Mouse (Mus musculus) urinary bladder, adult 2 months (tissue): ENCODE data around the gene Cavin1. TPM values are rescaled to one million over a fixed set of nuclear protein-coding genes. Genes with fewer than 3 reads are reported as not detected.

Experiments
- DNase-seq: peaks from one replicate; pipeline ENCODE4 v3.0.0; 2022; ENCODE audit warnings: low spot score
- polyA plus RNA-seq: library from polyadenylated mRNA; depleted of rRNA; stranded (reverse); fragments of >200 nt; gene quantifications from 2 replicates; pipeline ENCODE4 v1.2.3, GENCODE M21; 2012

Gene Cavin1
- polyA plus RNA-seq, 1 experiment, result 284 TPM

DNA sequence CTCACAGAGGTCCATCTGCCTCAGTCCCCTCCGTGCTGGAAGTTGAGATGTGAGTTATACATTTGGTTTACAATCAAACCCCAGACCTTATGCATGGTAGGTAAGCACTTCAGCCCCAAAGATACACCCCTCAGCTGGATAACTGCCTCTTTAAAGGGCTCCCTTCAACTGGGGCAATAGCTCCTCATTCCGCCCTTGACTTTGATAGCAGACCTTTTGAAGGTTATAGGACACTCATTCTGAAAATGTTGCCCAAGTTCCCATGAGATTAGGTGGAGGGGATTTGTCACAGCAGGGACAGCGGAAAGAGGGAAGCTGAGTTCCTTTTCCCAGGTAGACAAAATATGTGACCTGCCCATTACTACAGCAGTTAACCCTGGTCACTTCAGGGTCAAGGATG is 10.5 kb upstream of the Cavin1 start:
- DNase-seq, result no peak

DNA sequence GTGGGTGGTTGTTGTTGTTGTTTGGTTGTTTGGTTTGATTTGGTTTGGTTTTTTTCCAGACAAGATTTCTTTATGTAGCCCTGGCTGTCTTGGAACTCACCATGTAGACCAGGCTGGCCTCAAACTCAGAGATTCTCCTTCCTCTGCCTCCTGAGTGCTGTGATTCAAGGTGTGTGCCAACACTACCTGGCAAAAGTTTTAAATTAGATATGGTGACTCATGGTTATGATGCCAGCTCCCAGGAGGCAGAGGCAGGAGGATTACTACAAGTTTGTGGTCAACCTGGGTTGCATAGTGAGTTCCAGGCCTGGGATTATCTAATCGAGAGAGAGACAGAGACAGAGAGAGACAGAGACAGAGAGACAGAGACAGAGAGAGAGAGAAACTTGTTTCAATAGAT is 9.8 kb upstream of the Cavin1 start:
- no peak for DNase-seq

DNA sequence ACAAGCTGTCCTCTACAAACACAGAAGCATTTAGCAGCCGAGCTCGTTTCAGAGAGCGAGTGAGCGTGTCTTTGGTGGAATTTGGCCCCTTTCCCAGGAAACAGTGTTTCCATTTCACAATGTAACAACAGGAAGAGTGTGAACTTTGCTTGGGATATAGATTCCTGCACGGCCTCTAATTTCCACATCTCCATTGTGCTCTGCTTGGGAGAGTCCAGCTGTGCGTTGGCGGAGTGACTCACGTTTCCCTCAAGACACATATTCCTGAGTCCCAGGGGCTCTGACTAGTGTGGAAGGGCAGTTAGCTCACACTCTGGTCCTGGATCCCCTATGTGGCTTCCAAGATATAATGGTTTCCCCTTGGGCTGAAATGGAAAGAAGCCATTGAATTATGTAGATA is 9.2 kb upstream of the Cavin1 start:
- no peak for DNase-seq

DNA sequence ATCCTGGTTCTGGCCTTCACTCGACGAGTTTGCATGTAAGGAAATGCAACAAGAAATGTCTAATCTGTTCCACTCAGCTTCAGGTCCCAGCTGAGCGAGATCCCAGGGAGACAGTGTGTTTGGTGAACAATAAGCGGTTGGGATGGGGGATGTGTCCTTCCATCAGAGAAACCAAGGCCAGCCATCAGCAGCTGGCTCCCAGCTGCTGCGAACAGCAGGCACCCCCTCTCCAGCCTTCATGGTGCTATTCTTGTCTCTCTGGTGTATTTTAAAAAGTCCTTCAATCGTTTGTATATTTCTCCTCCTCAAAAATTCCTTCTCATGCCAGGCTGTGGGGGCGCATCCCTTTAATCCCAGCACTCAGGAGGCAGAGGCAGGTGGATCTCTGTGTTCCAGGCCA is 4.6 kb upstream of the Cavin1 start:
- DNase-seq, result no peak

DNA sequence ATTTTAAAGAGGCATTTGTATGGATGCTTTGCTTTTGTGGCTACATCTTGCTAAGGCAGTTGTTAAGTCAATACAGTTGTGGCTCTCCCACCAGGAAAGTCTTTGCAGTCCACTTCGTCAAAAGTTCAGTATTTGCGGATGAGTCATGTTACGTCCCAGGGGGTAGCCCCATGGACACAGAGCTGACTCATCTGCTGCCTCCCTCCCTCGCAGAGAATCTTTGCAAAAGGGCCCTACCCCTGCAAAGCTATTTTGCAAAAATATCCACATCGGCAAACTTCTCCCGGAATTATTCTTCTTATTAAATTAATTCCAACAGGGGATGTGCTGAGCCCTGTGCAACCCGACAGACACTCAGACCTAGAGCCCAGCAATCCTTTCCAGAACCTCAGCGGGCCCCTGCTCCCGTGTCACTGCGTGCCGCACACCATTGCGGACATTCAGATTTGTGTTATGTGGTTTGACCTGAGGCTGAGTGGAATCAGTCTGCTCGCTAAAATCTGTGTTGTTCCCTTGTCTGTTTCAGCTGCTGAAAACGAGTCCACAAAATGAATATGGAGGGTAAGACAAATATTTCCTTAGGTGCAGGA is 3.8 kb upstream of the Cavin1 start:
- no peak for DNase-seq

DNA sequence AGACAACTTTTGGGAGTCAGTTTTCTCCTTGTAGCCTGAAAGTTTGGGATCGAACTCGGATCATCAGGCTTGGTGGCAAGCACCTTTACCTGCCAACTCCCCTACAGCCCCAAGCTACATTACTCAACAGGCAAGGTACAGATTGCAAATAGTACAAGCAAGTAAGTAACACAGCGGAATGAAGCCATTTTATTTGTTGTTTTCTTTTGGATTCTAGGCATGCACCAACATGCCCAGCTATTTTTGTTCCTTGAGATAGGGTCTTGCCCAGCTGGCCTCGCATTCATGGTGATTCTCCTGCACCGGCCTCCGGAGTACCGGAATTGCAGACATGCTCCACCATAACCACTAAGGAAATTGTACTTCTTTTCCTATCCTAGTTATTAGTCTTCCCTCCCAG is 2.6 kb upstream of the Cavin1 start:
- no peak for DNase-seq

DNA sequence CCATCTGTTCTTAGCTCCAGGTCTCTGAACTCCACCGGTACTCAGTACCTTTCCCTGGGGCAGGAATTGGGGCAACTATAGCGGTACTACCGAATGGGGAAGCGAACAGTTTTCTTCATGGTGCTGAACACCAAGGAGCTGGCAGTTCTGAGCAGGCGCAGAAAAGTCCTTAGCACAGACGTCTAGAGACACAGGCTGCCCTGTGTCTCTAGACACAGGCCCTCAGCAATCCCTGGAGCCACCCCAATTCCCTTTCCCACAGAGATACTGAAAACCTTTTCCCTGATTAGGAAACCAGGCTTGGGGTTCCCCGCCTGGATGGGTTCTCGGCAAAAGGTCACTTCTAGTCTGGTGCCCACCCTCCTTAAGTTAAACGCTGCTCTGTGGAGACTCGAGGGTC is 768 bp upstream of the Cavin1 start:
- DNase-seq, result no peak

DNA sequence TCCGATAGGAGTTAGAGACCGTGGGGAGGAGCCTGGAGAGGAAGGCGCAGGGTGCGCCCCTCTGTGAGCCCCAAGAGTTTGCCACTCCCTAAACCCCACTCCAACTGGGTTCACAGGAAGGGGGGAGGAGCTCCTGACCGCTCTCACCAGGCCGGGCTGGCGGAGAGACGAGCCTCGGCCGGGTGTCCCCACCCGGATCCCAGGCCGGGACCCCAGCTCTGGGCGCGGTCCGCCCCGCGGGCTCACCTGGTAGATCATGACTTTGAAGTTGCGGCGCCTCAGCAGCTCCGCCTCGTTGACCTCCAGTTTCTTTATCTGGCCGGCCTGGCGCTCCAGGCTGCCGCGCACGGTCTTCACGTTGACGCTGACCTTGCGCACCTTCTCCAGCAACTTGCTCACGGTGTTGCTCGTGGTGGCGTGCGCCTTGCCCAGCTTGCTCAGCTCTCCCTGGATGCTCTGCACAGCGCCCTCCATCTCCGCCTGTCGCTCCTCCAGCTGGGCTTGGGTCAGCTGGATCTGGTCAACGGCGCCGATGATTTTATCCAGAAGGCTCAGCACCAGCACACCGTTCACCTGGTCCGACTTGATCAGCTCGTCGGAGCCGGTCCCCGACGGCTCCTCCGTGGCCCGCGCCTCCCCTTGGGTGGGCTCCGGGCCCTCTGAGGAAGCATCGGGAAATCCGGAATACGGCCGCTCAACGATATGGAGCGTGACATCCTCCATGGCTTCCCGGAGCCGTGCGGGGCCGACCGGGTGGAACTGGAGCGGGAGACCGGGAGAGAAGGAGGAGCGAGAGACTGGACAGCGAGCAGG is 737 bp downstream of the Cavin1 start:
- no peak for DNase-seq

DNA sequence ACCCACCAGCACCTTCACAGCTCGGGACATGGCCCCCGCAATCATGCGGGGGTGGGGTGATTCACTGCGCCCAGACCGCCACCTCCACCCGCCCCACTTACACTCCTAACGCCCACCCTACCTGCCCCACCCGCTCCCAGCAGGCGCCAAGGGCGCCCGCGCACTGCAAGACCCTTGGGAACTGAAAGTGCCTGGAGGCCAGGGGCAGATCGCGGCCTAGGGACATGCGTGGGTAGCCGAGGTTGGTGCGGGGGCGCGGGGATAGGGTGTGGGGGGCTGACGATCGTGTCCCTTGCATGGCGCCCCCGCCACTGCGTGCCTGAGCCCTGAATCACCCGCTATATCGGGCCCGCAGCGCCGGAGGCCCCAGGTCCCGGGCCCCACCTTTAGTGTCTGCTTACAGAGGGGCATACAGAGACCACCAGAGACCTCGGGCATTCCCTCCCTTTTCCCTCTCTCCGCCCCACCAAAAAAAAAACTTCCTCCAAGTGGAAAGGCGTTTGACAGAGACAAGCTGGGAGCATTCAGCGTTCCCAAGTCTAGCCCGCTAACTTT is 1.4 kb downstream of the Cavin1 start:
- peak; percentile 67 for DNase-seq

DNA sequence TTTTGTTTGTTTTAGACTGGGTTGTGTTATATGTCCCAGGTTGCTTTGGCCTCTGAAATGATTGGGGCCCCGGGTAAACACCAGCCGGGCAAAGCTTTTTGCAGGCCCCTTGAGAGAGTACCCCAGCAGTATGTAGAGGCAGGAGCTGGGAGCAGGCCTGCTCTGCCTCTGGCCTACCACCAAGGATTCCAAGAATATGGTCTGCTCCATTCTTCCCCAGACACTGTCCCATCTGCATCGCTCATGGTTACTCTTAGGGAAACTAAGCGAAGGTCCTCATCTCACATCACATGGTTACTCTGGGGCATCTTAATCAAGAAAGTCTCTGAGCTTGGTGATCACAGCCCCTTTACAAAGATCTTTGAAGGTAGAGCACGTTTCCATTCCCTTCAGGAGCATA is 2.2 kb downstream of the Cavin1 start:
- no peak for DNase-seq

DNA sequence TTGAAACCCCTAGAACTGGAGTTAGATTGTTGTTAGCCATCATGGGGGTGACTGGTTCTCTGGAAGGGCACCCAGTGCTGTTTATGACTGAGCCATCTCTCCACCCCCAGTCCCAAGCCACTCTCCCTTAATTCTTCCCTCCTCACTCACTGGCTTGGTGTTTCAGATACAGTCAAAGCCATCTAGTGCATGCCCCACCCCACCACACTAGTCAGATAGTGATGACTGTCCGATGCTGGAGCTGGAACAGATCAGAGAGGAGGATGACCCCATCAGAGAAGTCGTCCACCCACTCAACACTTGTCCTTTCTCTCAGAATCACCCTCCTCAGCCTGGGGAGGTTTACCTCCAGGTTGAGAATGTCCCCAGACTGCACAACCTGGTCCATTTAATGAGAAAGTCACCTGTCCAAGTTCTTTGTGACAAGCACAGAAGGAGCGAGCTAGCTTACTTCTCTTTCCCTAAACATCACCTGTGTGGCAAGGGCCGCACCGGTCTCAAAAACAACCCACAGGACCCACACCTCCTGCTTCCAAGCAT is 2.7 kb downstream of the Cavin1 start:
- DNase-seq, result no peak

DNA sequence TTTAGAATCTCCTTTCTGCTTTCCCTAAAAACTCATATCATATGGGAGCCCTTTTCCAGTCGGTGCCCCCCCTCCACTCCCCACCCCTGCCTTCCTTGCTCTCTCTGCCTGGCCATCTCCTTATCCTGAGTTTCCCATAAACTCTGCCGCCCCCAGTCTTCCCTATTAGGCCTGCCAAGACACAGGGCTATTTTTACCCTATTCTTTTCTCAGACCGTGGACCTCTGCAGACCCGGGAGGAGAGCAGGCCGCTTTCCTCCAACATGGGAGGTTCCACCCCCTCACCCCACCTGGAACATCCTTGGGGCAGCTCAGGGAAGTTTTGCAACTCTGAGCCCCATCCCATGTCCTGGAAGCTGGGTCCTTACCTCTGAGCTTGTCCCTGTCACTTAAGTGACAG is 3.3 kb downstream of the Cavin1 start:
- DNase-seq, result no peak

DNA sequence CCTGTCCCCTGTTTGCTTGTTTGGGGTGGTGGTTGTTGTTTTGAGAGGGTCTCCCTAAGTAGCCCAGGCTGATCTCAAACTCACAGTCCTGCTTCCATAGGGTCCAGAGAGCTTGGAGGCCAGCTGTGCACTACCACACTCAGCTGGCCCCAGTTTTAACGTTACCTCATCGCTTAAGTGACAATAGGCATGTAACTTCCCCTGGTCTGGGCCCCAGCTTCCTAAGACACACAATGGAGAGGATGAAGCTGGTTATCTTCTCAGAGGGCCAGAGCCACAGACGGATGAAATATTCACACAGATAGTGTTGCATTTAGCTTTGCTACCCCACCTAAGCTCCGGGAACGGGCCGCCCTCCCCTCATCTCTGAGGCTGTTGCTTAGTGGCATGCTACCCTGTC is 4.9 kb downstream of the Cavin1 start:
- DNase-seq, result no peak

DNA sequence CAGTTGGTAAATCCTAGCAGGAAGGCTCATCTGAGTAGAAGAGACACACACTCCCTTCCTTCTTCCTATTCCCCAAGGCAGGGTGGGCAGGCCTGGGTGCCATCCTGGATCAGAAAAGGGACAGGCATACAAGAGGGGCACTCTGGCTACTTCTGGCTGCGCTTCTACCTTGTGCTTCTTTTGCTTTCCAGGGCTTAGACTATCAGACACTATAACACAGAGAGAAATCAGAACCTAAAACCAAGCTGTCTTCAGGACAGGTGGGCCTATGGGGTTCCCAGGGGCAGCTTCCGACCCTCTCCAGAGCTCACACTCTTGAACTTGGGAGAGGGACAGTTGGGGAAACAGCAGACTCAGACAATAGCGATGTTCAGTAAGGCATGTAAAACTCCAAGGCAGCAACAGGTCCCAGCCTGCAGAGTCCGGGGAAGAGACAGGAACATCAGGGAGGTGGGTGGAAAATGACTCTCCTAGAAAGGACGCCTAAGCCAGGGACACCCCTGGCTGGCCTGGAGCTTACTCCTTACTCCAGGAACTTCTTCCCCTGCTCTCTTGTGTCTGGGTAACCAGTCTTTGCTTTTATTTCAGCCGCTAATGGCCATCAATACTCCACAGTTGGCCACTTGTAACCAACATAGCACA is 5.7 kb downstream of the Cavin1 start:
- no peak for DNase-seq

DNA sequence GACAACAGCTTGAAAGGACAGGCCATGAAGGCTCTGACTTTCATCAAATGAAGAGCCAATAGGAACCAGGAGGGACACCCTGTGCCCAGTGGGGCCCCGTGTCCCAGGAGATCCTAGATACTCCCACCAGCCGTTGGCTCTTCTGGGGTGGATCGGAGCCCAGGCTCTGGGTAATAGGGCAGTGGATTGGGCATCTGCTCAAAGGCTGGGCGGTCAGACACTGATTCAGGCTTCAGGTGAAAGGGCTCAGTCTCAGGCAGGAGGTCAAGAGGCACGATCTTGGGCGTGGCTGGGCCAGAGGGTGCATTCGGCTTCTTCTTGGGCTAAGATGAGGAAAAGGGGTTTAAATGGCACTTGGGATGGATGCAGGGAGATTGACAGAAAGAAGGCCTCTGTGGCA is 6.5 kb downstream of the Cavin1 start:
- DNase-seq, result no peak

DNA sequence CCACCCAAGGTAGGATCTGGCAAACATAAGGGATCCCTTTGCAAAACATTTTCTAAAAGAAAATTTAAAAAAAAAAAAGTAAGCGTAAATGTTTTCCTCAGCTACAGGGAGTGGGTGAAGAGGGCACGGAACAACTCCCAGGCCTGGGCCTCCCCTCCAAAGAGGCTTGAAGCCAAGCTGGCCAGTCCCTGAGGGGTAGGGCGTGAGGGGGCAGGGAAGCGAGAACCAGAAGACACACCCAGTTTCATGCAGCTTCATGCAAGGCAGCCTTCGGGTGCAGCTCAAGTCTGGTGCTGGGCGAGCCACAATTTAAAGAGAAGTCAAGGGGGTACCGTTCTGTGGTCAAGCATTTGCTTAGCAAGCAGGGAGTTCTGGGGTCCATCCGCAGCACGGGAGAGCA is 7.0 kb downstream of the Cavin1 start:
- DNase-seq, result peak; percentile 46

DNA sequence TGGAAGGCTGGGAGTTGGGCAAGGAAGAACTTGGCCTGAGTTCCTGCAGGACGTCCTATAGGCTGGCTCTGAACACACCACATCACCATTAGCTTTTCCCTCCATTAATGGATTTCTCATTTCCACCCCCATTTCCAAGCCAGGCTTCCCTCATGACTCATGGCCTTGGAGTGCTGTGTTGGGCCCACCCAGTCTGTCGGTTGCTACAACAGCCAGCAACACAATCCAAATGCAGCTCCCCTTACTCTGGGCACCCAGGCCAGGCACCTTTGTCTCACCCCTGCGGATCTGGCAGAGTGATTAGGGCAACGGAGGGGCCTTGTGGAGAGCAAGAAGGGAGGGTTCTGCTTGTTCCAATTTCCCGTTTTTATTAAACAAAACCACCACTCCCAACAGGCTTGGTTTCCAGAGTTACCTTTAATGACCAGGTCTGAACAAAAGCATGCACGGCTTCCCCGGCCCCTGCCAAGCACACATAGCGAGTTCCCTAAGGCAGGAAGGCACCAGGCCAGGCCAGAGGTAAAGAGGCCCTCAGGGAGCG is 8.2 kb downstream of the Cavin1 start:
- no peak for DNase-seq

DNA sequence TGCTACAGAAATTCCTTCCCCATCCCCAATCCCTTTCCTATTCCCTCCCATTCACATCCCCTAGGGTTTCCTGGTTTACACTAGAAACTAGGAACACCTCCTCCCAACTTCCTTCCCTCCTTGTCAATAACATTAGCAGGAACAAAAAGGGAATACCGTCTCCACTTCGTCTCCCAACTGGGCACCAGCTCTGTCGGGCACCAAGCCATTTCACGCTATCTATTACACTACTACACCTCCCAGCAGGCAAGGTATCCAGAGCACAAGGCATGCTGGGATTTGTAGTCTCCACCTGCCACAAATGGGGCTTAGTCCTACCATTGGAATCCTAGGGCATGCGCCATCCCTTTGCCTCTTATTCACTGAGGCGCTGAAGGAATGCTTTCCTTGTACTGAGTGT is 10.1 kb downstream of the Cavin1 start:
- DNase-seq, result no peak

DNA sequence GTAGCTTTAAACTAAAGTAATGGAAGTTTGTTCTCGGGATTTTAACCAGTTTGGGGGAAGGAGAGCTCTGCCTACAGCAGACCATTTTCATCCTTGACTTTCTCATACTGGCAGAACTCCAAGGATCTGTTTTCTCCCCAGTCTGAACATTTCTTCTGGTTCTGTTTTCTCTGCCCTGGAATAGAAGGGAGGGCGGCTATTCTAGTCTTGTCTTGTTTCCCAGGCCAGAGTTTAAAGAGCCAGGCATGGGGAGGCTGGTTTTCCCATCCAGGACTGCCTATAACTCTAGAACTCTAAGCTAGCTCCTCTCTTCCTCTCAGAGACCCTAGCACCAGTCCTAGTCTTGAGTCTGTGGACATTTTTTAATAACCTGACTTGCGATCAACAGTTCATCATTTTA is 10.9 kb downstream of the Cavin1 start:
- no peak for DNase-seq

DNA sequence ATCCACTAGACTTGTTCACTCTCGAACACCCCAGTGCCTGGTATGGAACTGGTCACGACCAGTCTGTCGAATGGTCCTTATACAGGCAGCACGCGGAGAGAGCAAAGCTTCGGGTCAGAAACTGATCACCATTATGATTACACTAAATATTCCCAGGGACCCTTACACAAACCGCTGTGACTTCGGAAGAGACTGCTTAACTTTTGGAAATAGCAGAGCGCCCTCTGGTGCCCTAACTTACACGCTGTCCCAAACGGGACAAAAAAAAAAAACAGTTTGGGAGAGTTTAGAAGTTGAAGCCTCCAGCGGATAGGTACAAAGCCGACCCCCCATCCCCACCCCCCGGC is 11.2 kb downstream of the Cavin1 start:
- no peak for DNase-seq

DNA sequence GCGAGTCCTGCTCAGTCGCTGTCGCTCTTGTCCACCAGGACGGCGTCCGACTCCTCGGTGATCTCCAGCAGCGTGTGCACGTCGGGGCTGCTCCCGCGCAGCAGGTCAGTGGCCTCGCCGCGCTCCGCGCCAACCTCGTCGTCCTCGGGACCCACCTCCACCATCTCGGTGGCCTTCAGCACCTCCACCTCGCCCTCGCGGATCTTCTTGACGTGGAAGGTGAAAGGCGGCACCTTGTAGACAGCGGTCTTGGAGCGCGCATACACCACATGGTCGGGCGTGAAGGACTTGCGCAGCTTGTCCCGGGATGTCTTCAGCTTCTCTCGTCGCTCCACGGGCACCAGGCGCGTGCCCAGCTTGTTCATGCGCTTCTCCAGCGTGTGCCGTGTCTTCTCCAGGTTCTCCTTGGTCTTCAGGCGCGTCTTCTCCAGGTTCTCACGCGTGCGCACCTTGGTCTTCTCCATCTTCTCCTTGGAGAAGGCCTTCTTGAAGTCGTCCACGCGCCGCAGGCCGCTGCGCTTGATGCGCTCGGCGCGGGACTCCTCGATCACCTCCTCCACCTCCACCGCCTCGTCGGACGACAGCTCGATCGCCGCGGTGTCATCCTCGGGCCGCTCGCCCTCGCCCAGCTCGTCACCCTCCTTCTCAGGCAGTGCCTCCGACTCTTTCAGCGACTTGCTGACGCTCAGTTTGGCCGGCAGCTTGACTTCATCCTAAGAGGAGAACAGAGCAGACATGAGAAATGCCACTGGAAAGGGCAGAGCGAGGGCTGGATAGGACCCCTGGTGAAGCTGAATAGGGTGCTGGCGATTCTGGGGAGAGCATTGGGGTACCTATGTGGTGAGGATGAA is 11.8 kb downstream of the Cavin1 start:
- no peak for DNase-seq
